Mouse (Mus musculus) gastrocnemius, adult 2 months (tissue): ENCODE measurements at regions not wholly inside any gene's neighbourhood (a gene's known extent, or its start where the extent isn't known, plus 50 kb on each side); places are given as distances from the start of the nearest gene placed in this dataset.

Experiments used
- DNase-seq: peaks from one replicate; pipeline ENCODE4 v3.0.0; 2022
- H3K27ac ChIP-seq: fragments of 200-600 bp; 2 replicates; pipeline ENCODE4 v1.8.1; 2022; ENCODE audit warnings: mild to moderate bottlenecking
- H3K4me3 ChIP-seq: fragments of 200-600 bp; 2 replicates; pipeline ENCODE4 v1.8.1; 2022; ENCODE audit warnings: mild to moderate bottlenecking, moderate library complexity
- CTCF ChIP-seq: fragments of 200-600 bp; IDR thresholded peaks from 2 replicates; pipeline ENCODE4 v1.8.1; 2022; ENCODE audit warnings: antibody characterized with exemption, mild to moderate bottlenecking, moderate library complexity
- intact Hi-C: fragments of 180-260 bp; cut with DNase I; formaldehyde crosslinking; loops from one replicate; pipeline ENCODE4 v1.15.1; 2025

DNA sequence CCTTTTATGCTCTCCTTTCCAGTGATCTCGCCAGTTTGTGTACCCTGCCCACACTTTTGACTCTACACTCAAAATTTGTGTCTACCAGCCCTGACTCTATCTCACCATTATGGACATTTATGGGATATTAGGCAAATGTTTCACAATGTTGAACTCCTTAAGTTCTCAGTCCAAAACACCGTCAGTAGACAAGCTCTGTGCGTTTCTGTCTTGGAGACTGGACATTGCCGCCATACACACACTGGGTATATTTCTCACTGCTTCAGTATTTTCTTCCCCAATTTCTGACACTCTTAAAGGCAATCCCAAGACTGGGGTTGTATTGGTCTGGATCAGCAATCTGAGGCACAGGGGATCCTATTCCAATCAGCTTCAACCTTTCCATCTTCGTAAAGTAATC lies 75.6 kb downstream of the Oxgr1 start:
- Histone ChIP-seq H3K4me3 (no peak overlapping the region), H3K27ac (no peak overlapping the region)
- DNase-seq = no peak
- intact Hi-C loops = no loop called here
- no peak for TF ChIP-seq CTCF

DNA sequence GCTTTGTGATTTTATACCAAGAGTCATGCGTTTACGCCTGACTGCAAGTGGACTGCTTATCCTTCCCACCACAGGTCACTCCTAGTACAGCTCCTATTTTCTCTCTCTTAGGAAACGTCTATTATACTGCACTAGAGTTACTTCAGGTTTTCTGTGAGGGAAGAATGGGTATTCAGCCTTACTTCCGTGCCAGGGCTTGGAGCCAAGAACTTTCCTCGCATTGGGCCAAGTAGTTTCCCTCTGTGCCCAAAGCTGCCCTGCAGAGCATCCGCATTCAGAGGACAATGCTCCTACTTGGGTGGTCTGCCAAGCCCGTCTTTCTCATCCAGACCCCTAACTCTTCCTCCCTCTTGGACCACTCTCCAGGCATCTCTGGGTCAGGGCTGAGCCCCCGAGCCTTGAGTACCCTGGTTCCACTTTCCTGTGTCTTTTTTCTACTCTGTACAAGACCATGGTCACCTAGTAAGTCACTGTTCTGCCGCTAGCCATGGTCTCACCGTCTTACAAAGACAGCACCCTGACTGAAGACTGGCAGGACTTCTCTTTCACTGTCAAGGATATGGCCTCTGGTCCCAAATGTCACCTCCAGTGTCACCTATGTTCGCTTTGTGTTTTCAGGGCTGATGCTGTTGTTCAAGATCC lies 76.3 kb downstream of the Oxgr1 start:
- DNase-seq = no peak
- Histone ChIP-seq H3K27ac (no peak overlapping the region), H3K4me3 (no peak overlapping the region)
- intact Hi-C loops = no loop called here
- TF ChIP-seq CTCF = no peak

DNA sequence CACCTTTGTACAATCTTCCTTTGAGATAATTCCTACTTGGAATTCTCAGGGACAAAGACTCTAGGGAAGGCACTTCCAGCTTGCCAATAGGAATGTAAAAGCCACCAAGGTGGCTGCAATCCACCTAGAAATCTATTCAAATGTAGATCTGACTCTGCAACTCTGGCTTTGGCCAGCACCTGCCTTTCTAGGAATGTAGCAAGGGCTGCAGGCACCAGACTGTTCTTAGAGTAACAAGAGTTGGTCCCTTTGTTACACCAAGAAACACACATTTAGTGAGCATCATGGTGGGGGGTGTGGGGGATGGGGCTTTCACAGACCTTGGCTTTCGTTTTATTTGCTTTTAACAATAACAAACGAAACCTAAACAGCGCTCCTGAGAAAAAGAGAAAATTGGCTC lies 78.5 kb downstream of the Oxgr1 start:
- intact Hi-C loops = no loop called here
- Histone ChIP-seq H3K4me3 (no peak overlapping the region), H3K27ac (no peak overlapping the region)
- no peak for TF ChIP-seq CTCF
- no peak for DNase-seq

DNA sequence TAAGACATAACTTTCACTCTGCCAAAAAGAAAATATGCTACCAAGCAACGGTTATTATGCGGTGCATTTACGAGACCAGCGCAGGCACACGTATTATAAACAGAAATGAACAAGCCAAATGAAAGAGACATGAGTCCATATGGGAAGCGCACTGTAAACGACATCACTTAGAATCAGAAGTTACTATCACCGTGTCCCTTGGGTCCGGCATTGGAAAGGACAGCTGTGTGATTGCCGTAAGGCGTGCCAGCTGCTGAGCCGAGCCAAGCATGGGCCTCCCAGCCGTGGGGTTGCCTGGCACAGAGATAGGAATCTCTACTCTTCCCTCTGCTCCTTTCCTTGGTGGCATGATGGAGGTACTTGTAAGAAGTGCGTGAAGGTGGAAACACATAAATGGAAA lies 88.4 kb downstream of the Oxgr1 start:
- TF ChIP-seq CTCF = no peak
- no peak overlapping the region for H3K27ac ChIP-seq
- intact Hi-C loops = no loop called here
- no peak for DNase-seq
- peak overlapping the region; percentile 20 for H3K4me3 ChIP-seq

DNA sequence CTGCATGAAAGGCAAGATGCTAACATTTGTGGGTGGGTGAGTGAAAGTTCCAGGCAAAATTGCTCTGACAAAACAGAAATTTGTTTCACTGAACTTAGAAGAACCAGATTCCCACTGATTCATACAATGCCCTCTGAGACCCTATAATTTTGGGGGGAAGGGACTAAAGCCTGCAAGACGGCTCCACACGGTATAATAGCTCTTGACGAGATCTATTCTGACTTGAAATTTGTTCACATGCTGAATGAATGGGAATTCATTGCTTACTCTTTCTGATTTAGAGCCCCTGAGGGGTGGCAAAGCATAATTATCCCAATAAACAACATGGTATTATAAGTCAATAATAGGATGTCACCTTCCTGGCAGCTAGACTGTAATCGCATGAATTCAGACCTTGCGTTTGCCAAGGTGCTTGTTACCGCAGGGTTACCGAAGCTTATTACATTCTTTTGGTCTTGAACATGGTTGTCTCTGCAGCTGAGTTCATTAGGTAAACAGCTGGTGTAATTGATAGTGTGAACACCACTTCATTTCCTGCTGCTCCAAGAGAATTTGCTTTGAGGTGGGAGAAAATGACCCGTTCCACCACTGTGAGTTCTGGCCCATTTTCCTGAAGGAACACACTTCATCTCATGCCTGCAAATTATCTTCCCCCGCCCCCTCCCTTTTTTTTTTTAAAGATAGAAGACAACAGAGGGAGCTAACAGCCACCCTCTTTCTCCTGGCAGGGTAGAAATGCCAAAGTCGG lies 89.2 kb downstream of the Oxgr1 start:
- TF ChIP-seq CTCF = no peak
- no peak for DNase-seq
- H3K4me3 ChIP-seq = no peak overlapping the region
- intact Hi-C loops = no loop called here
- H3K27ac ChIP-seq = no peak overlapping the region
